Mouse (Mus musculus) neural tube, embryonic 11.5 days (tissue): Measurements from ENCODE around the gene Nploc4. TPM values are rescaled to one million over a fixed set of nuclear protein-coding genes. Genes with fewer than 3 reads are reported as not detected.
"Not testable (repeated sequence)": the region's sequence is repeated elsewhere in the genome, so short reads cannot be mapped to it uniquely, and the experiment has no call there.

ENCODE experiments used
- ATAC-seq: fragments of 200-750 bp; cut with Nextera tagmentation; 2 replicates; pipeline ENCODE4 v1.8.0; 2017; ENCODE audit warnings: moderate number of reproducible peaks, mild to moderate bottlenecking, moderate TSS enrichment, moderate library complexity; ENCODE audit not compliant: insufficient read depth, low FRiP score, low TSS enrichment
- DNase-seq: peaks from one replicate; pipeline ENCODE4 v3.0.0-alpha.2; 2015; ENCODE audit warnings: low spot score
- H3K27ac ChIP-seq: fragments of 300-500 bp; sonication (generic); 2 replicates; pipeline ENCODE4 v1.5.1; 2014; ENCODE audit warnings: low read depth, mild to moderate bottlenecking, low read length
- H3K27me3 ChIP-seq: fragments of 300-500 bp; sonication (generic); 2 replicates; pipeline ENCODE4 v1.6.1; 2014; ENCODE audit warnings: mild to moderate bottlenecking, low read length, mixed read lengths; ENCODE audit not compliant: control insufficient read depth, insufficient read depth
- H3K36me3 ChIP-seq: fragments of 300-500 bp; sonication (generic); 2 replicates; pipeline ENCODE4 v1.6.1; 2014; ENCODE audit warnings: mild to moderate bottlenecking, low read length, moderate library complexity, mixed read lengths; ENCODE audit not compliant: control insufficient read depth, insufficient read depth
- H3K4me1 ChIP-seq: fragments of 300-500 bp; sonication (generic); 2 replicates; pipeline ENCODE4 v1.6.1; 2014; ENCODE audit warnings: low read length, mixed read lengths; ENCODE audit not compliant: control insufficient read depth, insufficient read depth
- H3K4me2 ChIP-seq: fragments of 300-500 bp; sonication (generic); 2 replicates; pipeline ENCODE4 v1.6.1; 2014; ENCODE audit warnings: low read depth, mild to moderate bottlenecking, moderate library complexity
- H3K4me3 ChIP-seq: fragments of 300-500 bp; sonication (generic); 2 replicates; pipeline ENCODE4 v1.5.1; 2014; ENCODE audit warnings: low read depth, low read length
- H3K9ac ChIP-seq: fragments of 300-500 bp; sonication (generic); 2 replicates; pipeline ENCODE4 v1.6.1; 2014; ENCODE audit warnings: mild to moderate bottlenecking, low read length
- H3K9me3 ChIP-seq: fragments of 300-500 bp; sonication (generic); 2 replicates; pipeline ENCODE4 v1.6.1; 2016; ENCODE audit warnings: low read length; ENCODE audit not compliant: control insufficient read depth
- WGBS: fragments of 180-500 bp; shearing (Covaris S2); extraction: QIAGEN DNeasy Blood & Tissue Kit; methylation state at CpG from one replicate; pipeline ENCODE4 v1.1.7; 2014; 5-methylcytosine and 5-hydroxymethylcytosine counted together
- polyA plus RNA-seq: library from polyadenylated mRNA; unstranded; fragments of >200 nt; fragmentation: Nextera tagmentation; extraction: Ambion mirVana; gene quantifications from 2 replicates; pipeline ENCODE4 v1.2.1, GENCODE M21; 2014

Gene Nploc4
- polyA plus RNA-seq, 1 experiment from 2014 or later, result 51.0 TPM

DNA sequence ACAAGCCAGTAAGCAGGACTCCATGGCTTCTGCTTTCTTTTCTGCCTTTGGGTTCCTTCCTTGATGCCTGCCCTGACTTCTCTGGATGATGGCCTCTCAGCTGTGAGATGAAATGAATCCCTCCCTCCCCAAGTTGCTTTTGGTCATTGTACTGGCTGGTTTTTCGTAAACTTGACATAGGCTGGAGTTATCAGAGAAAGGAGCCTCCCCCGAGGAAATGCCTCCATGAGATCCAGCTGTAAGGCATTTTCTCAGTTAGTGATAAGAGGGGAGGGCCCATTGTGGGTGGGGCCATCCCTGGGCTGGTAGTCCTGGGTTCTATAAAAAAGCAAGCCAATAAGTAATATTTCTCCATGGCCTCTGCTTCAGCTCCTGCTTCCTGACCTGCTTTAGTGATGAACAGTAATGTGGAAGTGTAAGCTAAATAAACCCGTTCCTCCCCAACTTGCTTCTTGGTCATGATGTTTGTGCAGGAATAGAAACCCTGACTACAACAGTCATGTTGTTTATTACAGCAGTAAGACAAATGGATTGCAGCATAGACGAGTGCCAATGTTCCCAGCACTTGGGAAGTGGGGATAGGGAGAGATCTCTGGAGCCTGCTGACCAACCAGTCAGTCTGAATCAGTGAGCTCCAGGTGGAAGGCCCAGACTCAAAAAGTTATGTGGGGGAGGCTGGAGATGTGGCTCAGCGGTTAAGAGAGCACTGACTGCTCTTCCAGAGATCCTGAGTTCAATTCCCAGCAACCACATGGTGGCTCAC, 82.0 kb downstream of the Nploc4 start:
- Histone ChIP-seq H3K9ac (no peak overlapping the region), H3K4me1 (peaks cover 35% of the 10 kb centered on the region), H3K9me3 (no peaks in the 10 kb centered on the region), H3K27ac (no peak overlapping the region), H3K4me2 (no peak overlapping the region), H3K27me3 (no peaks in the 10 kb centered on the region), H3K36me3 (no peaks in the 10 kb centered on the region), H3K4me3 (no peak overlapping the region)
- ATAC-seq (no peak), DNase-seq (no peak)
- WGBS, result 80% methylated on average over 5 of the region's 5 CpGs

DNA sequence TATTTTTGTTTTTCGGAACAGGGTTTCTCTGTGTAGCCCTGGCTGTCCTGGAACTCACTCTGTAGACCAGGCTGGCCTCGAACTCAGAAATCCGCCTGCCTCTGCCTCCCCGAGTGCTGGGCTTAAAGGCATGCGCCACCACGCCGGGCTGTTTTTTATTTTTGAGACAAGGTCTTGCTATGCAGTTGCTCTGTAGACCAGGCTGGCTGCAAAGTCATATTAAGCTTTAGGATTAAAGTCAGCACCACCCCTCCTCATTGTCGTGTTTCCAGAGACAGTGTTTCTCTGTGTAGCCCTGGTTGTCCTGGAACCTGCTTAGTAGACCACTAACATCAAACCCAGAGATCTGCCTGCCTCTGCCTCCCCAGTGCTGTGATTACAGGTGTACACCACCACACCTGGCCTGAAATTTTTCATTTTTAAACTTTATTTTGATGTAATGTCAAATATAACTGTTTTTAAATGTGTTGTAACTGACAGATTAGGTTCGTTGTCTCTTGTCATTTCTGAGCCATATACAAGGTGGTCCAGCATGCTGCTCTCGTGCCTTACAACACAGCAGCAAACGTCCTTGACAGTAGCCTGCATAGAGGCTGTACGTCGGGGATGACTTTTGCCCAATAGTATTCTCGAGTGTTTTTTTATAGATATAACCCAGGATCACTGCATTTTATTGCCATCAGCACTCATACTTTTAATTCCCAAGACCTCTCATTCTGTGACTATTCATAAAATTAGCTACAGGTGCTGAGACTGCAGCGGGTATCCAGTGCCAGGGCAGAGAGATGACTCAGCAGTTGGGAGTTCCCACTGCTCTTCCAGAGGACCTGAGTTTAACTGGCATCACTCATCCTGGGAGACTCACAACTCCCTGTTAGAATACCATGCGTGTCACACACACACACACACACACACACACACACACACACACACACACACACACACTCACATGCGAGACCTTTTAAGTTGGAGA, 82.9 kb downstream of the Nploc4 start:
- Histone ChIP-seq H3K27me3 (no peaks in the 10 kb centered on the region), H3K36me3 (no peaks in the 10 kb centered on the region), H3K27ac (no peak overlapping the region), H3K9me3 (no peaks in the 10 kb centered on the region), H3K9ac (no peak overlapping the region), H3K4me3 (no peak overlapping the region), H3K4me2 (no peak overlapping the region), H3K4me1 (peaks cover 36% of the 10 kb centered on the region)
- WGBS, result 89% methylated on average over 17 of the region's 17 CpGs
- ATAC-seq, result no peak
- no peak for DNase-seq

DNA sequence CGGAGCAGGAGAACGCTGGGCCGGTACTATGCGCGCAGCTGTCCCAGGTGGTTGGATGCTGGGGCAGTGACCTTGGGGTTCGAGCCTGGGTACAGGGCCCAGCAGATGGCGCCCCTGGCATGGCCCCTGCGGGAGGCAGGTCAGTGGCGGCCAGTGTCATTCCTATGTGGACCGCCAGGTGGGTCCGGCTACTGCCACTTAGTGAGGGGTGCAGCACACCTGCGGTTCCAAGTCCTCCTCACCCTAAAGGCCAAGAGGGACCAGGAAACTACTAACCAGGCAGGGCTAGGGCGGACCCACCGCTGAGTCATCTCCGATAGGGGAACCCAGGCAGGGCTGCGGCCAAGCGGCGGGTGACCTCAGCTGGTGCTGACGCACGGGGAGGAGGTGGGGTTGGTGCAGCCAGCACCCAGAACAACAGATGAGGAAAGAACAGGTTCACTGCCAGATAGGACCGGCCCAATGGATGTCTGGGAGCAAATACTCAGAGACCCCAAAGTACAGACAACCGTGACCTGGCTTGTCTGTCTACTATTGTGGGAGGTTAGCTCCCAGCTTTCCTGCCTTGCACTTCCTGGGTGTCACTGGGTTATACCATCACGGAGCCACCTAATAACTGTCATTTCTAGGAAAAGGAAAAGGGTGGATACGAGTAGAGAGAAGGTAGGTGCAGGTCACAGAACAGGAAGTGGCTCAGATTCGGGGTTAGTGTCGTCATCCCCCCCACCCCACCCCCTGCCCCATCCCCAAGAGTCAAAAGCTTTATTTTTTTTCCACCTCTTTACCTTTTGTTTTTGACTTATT, 83.8 kb downstream of the Nploc4 start:
- peaks cover 40% of the 10 kb centered on the region for H3K4me1 ChIP-seq
- no peaks in the 10 kb centered on the region for H3K27me3 ChIP-seq
- peak overlapping the region; percentile 26; the same call in 1 of the 2 replicates for H3K9ac ChIP-seq
- H3K4me2 ChIP-seq, result peak overlapping the region; percentile 7; the same call in 1 of the 2 replicates
- H3K4me3 ChIP-seq, result no peak overlapping the region
- ATAC-seq (no peak), DNase-seq (peak; percentile 69)
- H3K36me3 ChIP-seq, result no peaks in the 10 kb centered on the region
- no peaks in the 10 kb centered on the region for H3K9me3 ChIP-seq
- 0 out of 2 replicates have a peak overlapping the region, but pooled peaks have one; percentile 39 for H3K27ac ChIP-seq
- WGBS, result 24% methylated on average over 26 of the region's 26 CpGs

DNA sequence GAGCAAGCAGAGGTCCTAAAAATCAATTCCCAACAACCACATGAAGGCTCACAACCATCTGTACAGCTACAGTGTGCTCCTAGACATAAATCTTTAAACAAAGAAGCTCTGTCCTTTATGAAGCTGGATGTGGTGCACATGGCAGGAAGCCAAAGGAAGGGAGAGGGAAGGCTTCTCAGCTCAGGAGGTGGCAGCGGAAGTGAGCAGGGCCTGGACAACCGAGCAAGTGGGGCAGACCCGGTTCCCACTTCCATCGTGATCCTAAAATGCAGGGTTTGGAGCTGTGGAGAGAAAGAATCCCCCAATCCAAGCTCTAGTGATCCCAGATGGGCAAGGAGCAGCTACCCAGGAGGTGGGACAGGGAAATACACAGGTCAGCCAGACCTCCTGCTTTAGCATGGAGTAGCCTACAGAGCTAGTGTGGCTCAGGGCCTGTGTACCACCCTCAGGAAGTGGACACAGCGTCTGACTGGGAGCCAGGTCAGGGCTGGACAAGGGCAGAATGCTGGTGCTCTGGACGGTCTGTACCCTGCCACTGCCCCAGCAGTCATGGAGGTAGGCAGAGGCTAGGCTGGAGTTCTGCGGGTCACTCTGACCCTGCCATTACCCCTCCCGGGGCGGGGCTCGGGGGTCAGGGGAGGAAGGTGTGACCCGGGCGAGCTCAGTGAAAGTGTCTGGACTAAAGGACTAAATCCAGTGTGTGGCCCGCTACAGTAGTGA, 84.8 kb downstream of the Nploc4 start:
- DNase-seq (peak; percentile 67), ATAC-seq (no peak)
- Histone ChIP-seq H3K36me3 (no peaks in the 10 kb centered on the region), H3K4me2 (0 out of 2 replicates have a peak overlapping the region, but pooled peaks have one; percentile 20), H3K27ac (peak overlapping the region; percentile 39), H3K4me1 (peaks cover 30% of the 10 kb centered on the region), H3K9me3 (no peaks in the 10 kb centered on the region), H3K27me3 (no peaks in the 10 kb centered on the region), H3K9ac (peak overlapping the region; percentile 39), H3K4me3 (no peak overlapping the region)
- 59% methylated on average over 13 of the region's 13 CpGs for WGBS

DNA sequence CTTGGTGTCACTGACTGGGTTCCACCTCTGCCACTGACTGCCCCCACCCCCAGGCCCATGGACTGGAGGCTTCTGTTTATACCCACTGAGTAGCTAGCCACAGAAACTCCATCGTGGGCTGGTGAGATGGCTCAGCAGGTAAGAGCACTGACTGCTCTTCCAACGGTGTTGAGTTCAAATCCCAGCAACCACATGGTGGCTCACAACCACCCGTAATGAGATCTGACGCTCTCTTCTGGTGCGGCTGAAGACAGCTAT, 85.5 kb downstream of the Nploc4 start:
- not testable (repeated sequence) for ATAC-seq, H3K4me2 ChIP-seq, H3K27me3 ChIP-seq, H3K9ac ChIP-seq, H3K4me3 ChIP-seq, DNase-seq, H3K9me3 ChIP-seq, H3K36me3 ChIP-seq
- Histone ChIP-seq H3K4me1 (peaks cover 28% of the 10 kb centered on the region), H3K27ac (0 out of 2 replicates have a peak overlapping the region, but pooled peaks have one; percentile 10)
- 88% methylated on average over 5 of the region's 5 CpGs for WGBS

DNA sequence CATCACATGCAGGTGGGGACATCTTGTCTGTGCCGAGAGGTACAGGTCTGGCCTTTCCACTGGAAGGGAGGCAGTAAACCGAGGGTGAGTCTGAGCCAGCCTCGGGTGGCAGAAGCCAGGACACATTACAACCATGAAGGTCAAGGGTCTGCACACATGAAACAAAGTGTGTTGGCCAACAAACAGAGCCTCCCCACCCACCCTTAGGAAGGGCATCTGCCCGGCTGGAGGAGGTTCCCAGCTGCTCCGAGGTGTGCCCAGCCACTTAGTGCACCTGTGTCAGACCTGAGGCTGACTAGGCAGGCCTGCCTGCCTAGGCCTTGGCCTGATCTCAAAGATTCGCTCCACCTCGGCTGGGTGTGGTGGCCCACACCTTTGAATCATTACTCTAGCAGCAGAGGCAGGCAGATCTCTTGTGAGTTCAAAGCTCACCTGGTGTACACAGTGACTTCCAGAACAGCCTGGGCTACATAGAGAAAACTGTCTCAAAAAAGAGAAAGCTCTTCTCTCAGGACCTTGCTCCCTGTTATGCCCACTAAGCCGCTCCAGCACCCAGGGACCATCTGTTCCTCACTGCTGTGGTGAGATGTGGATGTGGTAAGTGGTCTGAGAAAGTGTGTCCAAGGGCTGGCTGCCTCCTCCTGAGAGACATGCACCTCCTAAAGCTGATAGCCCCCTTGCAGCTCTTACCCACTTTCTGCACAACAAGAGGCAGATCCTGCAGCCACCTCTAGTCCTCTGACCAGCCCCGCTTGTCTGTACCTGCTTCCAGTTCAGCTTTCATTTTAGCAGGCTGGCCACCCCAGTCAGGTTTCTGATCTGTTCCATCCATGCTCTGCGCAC, 86.0 kb downstream of the Nploc4 start:
- H3K27me3 ChIP-seq, result no peaks in the 10 kb centered on the region
- H3K9ac ChIP-seq, result peak overlapping the region; percentile 32
- ATAC-seq (no peak), DNase-seq (no peak)
- 85% methylated on average over 10 of the region's 10 CpGs for WGBS
- H3K27ac ChIP-seq, result peak overlapping the region; percentile 99; the same call in 1 of the 2 replicates
- no peaks in the 10 kb centered on the region for H3K9me3 ChIP-seq
- 0 out of 2 replicates have a peak, but pooled peaks cover 1% of the 10 kb centered on the region for H3K36me3 ChIP-seq
- H3K4me2 ChIP-seq, result no peak overlapping the region
- peaks cover 28% of the 10 kb centered on the region for H3K4me1 ChIP-seq
- no peak overlapping the region for H3K4me3 ChIP-seq

DNA sequence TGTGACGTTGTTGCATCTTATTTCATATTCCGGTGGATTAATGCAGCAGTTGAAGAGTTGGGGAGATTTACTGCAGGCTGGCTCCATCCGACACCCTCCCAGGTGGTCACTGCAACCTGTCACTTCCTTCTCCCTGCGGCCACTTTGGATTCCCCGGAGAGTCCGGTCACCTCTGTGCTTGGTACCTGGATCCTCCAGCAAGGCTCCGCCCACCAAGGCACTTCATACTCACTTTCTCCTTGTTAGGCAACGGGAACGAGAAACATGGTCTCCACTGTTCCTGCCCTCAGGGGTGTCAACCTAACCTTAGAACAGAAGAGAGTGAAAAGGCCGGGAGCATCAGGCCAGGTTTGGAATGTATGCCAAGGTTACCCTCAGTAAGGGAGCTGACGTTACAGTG, 86.8 kb downstream of the Nploc4 start:
- peak overlapping the region; percentile 96 for H3K4me2 ChIP-seq
- H3K36me3 ChIP-seq, result 0 out of 2 replicates have a peak, but pooled peaks cover 2% of the 10 kb centered on the region
- peak overlapping the region; percentile 100 for H3K9ac ChIP-seq
- H3K27ac ChIP-seq, result peak overlapping the region; percentile 99
- peak; percentile 40 for DNase-seq
- H3K4me1 ChIP-seq, result peaks cover 28% of the 10 kb centered on the region
- no peaks in the 10 kb centered on the region for H3K27me3 ChIP-seq
- H3K9me3 ChIP-seq, result no peaks in the 10 kb centered on the region
- peak overlapping the region; percentile 100 for H3K4me3 ChIP-seq
- ATAC-seq, result no peak
- WGBS, result 23% methylated on average over 11 of the region's 11 CpGs
